Mouse (Mus musculus) urinary bladder, postnatal 14 days (tissue): ENCODE data around the gene Shank3.

ENCODE experiments used
- DNase-seq: peaks from one replicate; pipeline ENCODE4 v3.0.0; 2021; ENCODE audit warnings: low spot score

The Shank3 gene

DNA sequence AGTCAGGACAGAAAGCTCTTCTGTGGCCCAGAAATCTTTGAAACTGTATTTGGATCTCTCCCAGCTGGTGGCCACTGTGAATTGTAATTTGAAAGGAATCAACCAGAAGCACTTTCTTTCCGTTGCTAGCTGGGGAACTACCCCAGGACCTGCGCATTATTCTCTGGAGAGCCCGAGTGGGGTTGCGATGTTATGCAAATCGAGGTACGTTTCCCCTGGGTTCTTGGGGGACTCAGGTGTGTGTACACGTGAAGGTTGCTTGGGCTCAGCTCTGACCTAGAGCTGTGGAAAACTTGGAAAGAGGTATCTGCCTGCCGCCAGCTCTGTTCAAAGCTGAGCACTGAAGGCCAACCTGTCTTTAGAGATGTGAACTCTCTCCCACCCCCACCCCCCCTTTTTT is 21.6 kb upstream of the Shank3 start:
- no peak for DNase-seq

DNA sequence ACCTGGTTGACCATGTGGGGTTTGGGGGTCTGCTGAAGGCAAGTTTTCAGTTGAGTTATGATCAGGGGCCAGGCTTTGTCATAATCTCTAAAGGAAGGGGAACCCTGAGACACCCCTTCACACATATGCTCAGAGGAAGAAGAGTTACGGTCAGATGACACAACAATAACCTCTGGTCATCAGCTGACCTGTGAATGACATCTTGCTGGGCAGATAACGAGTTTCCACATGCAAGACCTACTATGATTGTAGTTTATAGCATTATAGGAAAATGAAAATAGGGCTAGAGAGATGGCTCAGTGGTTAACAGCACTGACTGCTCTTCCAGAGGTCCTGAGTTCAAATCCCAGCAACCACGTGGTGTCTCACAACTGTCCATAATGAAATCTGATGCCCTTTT is 20.8 kb upstream of the Shank3 start:
- no peak for DNase-seq

DNA sequence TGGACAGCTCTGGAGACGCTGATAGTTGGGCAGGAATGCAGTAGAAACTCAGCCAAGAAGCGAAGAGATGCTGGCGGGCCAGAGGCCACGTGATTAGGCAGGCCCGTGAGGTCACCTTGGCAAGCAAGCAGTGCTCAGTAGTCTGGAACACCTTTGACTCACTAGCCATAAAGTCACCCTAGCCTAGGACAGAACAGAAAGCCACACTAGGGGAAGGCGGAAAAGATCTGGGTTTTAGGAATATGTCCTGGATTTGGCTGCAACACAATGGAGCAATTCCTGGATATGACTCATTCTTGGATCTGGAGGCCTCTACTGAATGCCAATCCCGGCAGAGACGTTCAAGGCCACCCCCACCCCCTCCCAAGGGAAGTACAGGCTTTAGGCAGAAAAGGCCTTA is 18.8 kb upstream of the Shank3 start:
- DNase-seq, result peak; percentile 47

DNA sequence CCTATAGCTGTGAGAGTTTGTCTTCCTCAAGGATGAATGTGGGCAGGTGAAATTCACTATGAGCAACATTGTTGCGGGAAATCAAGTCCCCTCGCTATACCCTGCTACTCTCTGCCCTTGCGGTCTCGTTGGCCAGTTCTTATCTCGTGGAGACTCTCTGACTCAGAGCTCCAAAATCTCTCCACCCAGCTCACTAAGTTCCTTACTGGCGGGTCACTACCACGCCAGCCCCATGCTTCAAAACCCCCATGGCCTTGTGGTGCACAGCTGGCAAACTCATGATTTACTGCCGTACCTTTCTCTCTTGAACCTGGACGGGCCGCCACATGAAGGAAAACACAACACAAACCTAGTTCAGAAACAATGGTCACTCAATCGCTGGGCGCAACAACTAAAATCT is 11.2 kb upstream of the Shank3 start:
- DNase-seq, result no peak

- DNase-seq, result no peak
Measured at GRCm38 (mm10) chr15:89488611-89489117, 10.8 kb upstream of the Shank3 start.

DNA sequence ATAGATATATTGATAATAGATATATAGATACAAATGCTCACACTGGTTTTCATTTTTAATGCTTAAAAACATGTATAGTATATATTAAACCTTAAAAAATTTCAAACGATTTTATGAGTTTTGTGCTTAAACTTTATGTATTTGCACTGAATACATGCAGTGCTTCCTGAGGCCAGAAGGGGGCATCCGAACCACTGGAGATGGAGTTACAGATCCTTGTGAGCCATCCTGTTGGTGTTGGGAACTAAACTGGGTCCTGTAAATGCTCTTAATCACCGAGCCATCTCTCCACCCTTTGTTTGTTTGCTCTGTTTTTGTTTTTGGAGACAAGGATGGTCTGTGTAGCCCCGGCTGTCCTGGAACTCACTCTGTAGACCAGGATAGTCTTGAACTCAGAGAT is 4.5 kb upstream of the Shank3 start:
- DNase-seq, result no peak

GRCm38 (mm10) chr15:89496131-89496530 is 3.3 kb upstream of the Shank3 start:
- DNase-seq, result no peak

GRCm38 (mm10) chr15:89496841-89497240 is 2.6 kb upstream of the Shank3 start:
- DNase-seq, result no peak

DNA sequence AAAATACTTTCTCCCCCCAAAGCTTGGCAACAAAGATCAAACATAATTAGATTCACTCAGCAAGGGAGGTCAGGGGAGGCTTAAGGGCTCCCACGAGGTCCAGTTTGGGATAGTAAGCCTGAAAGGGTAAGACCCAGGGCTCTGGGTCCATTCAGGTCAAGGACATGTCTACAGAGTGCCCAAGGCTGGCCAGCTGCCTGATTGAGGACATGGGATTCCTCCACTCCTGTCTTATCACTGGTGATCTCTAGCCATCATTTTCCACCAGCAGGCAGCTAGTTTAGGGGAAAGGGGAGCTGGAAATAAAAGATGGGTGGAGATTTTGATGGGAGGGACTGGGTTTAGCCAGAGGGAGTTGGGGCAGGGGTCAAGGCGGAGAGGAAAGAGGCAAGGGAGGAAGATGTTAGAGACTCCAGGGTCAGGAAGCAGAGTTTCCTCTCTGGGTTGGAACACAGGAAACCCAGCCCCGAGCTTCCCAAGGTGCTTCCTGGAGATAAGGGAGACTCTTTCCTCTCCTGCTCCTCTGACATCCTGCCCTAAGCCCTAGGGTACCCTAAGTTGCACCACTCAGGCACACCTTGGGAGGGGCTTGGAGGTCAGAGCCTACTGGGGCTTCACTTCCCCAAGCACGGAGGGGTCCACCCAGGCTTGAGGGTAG is 1.9 kb upstream of the Shank3 start:
- no peak for DNase-seq

- no peak for DNase-seq
Measured at GRCm38 (mm10) chr15:89498049-89498960, 1.1 kb upstream of the Shank3 start.

- no peak for DNase-seq
Measured at GRCm38 (mm10) chr15:89499784-89500220, 379 bp downstream of the Shank3 start.

- DNase-seq, result no peak
Measured at GRCm38 (mm10) chr15:89500221-89500791, 883 bp downstream of the Shank3 start.

DNA sequence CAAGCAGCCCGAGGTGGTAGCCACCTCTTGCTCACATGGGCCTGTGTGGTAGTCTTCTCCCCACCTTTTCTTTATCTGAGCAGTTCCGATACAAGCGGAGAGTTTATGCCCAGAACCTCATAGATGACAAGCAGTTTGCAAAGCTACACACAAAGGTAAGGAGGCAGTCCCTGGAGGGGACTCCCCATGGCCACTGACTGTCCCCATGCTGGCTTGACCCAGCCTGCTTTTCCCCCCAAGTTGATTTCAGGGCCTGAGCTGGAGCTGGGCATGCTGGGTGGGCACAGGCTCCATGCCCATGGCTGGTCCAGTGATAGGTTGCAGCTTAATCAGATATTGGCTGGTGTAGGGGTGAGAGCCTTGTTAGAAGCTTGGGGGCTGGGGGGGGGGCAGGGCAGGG is 1.9 kb downstream of the Shank3 start:
- DNase-seq, result no peak

- DNase-seq, result no peak
Measured at GRCm38 (mm10) chr15:89504838-89505237, 5.4 kb downstream of the Shank3 start.

DNA sequence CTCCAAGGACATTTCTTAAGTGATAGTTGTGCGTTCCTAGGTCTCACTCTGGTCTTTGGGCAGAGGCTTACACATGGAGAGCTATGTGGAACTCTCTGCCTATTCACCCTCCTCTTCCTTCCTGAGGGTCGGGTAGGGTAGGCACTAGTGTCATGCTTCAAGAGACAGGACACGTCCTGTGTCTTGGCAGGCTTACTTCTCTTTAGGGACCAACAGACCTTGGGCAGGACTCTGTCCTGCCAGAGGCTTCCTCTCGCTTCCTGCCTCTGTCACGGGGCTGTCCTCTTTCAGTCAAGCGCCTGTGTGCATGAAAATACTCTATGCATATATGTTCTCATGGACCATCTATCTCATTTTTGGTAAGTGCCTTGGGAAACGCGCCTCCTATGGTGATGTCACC is 8.3 kb downstream of the Shank3 start:
- no peak for DNase-seq

- no peak for DNase-seq
Measured at GRCm38 (mm10) chr15:89512679-89513078, 13.3 kb downstream of the Shank3 start.

GRCm38 (mm10) chr15:89521951-89522350 is 22.5 kb downstream of the Shank3 start:
- DNase-seq, result no peak

DNA sequence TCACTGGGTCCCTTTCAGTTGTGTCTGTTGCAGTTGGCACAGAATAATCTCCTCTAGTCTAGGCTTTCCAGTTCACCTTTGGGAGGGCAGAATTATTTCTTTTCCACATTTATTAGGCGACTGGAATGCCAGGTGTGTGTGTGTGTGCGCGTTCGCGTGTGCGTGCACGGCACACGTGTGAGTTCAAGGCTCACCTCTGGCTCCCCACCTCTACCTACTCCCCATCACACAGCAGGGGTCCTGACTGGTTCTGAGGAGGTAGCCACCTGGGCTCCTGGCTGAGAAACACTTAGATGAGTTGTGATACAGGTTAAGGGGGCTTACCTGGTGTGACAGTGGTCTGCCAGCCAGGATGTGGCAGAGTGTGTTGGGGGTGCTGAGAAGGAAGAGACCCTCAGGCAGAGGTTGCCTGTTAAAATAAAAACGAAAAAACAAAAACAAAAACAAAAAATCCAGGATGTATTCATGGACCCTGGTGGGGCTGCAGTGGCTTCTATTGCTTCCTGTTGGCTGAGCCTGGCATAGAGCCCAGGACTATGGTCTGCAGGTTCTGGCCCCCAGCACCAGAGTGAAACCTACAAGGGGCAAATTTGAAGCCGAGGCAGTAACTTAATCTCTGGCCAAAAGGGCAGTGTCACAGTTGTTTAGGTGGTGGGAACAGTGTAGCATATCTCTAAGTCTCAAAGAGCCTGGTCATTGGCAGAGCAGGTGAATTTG is 23.3 kb downstream of the Shank3 start:
- DNase-seq, result no peak

DNA sequence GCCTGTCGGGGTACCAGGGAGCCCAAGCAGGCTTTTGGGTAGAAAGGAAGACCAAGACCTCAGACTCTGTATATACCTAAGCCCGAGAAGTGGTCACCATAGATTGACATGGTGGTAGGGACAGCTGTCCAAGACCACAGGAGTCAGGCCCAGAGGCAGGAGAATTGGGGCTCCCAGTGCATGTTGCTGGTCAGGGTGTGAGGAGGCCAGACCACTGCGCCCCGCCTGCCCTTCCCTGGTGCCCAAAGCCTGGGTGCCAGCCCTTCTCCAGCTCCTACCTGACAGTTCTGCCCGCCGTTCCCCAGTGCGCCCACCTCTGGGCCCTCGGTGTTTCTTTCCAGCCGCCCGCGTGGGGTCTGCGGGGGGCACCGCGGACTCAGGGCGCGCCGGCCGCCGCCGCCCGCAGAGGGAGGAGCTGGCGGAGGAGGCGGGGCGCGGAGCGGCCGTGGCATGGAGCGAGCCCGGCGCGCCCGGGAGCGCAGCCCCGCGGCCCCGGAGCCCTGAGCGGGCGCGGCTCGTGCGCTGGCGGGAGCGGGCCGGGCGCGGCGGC is 23.9 kb downstream of the Shank3 start:
- no peak for DNase-seq

GRCm38 (mm10) chr15:89524001-89524571 is 24.7 kb downstream of the Shank3 start:
- DNase-seq, result no peak

DNA sequence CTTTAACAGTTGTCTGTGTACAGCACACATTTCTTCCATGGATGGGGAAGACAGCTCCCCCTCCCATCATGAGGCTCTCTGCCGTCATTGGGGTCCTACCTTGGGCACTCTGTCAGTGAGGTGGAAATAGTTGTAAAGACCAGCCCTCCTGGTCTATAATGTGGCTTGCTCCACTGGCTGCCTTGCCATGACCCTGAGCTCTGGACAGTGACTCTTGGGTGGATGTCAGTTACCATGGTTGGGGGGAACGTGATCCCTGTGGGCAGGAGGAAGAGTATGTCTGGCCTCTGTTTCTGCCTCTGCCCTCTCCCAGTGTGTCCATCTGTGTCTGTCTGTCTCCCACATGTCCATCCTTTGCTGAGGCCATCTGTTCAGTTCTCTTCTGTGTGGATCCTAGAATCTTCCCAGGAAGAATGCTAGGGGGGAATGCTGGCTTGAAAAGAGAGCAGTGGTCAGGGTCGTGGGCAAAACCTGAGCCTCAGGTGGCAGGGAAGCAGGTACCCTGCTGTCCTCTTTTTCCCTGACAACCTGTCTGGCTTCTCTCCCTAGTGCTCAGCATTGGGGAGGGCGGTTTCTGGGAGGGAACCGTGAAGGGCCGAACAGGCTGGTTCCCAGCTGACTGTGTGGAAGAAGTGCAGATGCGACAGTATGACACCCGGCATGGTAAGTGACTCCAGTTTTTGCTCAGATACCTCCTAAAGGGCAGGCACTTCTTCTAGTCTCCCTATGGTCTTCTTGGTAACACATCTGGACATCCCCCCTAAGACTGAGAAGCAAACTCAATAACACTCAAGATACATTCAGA is 25.4 kb downstream of the Shank3 start:
- no peak for DNase-seq
